Mouse (Mus musculus): ENCODE results near the gene Hba-x. TPM values are rescaled to one million over a fixed set of nuclear protein-coding genes. Genes with fewer than 3 reads are reported as not detected.
"Not testable (repeated sequence)": the region's sequence is repeated elsewhere in the genome, so short reads cannot be mapped to it uniquely, and the experiment has no call there.

Hba-x gene
- polyA plus RNA-seq, 1 experiment = 1.9 TPM

GRCm38 (mm10) chr11:32280646-32281045 lies 4.4 kb downstream of the Hba-x start:
- H3K4me1 ChIP-seq (replicated peaks; ENCODE audit: control insufficient read depth, insufficient read depth, low read length) = no peaks in the 10 kb centered on the region
- H3K4me3 ChIP-seq (ENCODE audit: control insufficient read depth, insufficient read depth, low read length) = no peak overlapping the region
- H3K27ac ChIP-seq (ENCODE audit: control insufficient read depth, insufficient read depth, low read length) = no peak overlapping the region
- TF ChIP-seq CTCF (IDR thresholded peaks at IDR 0.05; ENCODE audit: borderline replicate concordance, control insufficient read depth, extremely low read depth, insufficient read depth, low read length, poor library complexity) = no peak
- H3K36me3 ChIP-seq (ENCODE audit: control insufficient read depth, insufficient read depth, low read length) = no peaks in the 10 kb centered on the region
- WGBS = 75% methylated on average over 2 of the region's 2 CpGs
- no peaks in the 10 kb centered on the region for H3K27me3 ChIP-seq (ENCODE audit: control insufficient read depth, insufficient read depth, low read length)
- DNase-seq = no peak

- TF ChIP-seq CTCF (IDR thresholded peaks at IDR 0.05; ENCODE audit: borderline replicate concordance, control insufficient read depth, extremely low read depth, insufficient read depth, low read length, poor library complexity) (no peak), POLR2A (IDR thresholded peaks at IDR 0.05; ENCODE audit: control insufficient read depth, extremely low read depth, insufficient read depth, low read length, poor library complexity) (no peak)
- no peaks in the 10 kb centered on the region for H3K36me3 ChIP-seq (ENCODE audit: control insufficient read depth, insufficient read depth, low read length)
- no peaks in the 10 kb centered on the region for H3K4me1 ChIP-seq (replicated peaks; ENCODE audit: control insufficient read depth, insufficient read depth, low read length)
- 80% methylated on average over 1 of the region's 1 CpGs for WGBS
- H3K27me3 ChIP-seq (ENCODE audit: control insufficient read depth, insufficient read depth, low read length) = no peaks in the 10 kb centered on the region
- DNase-seq = no peak
- no peak overlapping the region for H3K4me3 ChIP-seq (ENCODE audit: control insufficient read depth, insufficient read depth, low read length)
- H3K27ac ChIP-seq (ENCODE audit: control insufficient read depth, insufficient read depth, low read length) = no peak overlapping the region
Observed at GRCm38 (mm10) chr11:32281416-32282144, 5.4 kb downstream of the Hba-x start.

GRCm38 (mm10) chr11:32283091-32283777 lies 7.0 kb downstream of the Hba-x start, which contains the start of gene Hba-a1:
TSS of gene Hba-a1 (plus strand) at chr11:32283511.
- 60% methylated on average over 1 of the region's 5 CpGs for WGBS
- not testable (repeated sequence) for H3K4me3 ChIP-seq (ENCODE audit: control insufficient read depth, insufficient read depth, low read length); H3K36me3 ChIP-seq (ENCODE audit: control insufficient read depth, insufficient read depth, low read length); H3K27me3 ChIP-seq (ENCODE audit: control insufficient read depth, insufficient read depth, low read length); H3K27ac ChIP-seq (ENCODE audit: control insufficient read depth, insufficient read depth, low read length); DNase-seq; H3K4me1 ChIP-seq (replicated peaks; ENCODE audit: control insufficient read depth, insufficient read depth, low read length)

- not testable (repeated sequence) for H3K27me3 ChIP-seq (ENCODE audit: control insufficient read depth, insufficient read depth, low read length); H3K4me1 ChIP-seq (replicated peaks; ENCODE audit: control insufficient read depth, insufficient read depth, low read length); H3K36me3 ChIP-seq (ENCODE audit: control insufficient read depth, insufficient read depth, low read length); DNase-seq; H3K27ac ChIP-seq (ENCODE audit: control insufficient read depth, insufficient read depth, low read length); H3K4me3 ChIP-seq (ENCODE audit: control insufficient read depth, insufficient read depth, low read length)
- 47% methylated on average over 2 of the region's 2 CpGs for WGBS
Observed at GRCm38 (mm10) chr11:32284582-32284981, 8.4 kb downstream of the Hba-x start.

- H3K4me1 ChIP-seq (replicated peaks; ENCODE audit: control insufficient read depth, insufficient read depth, low read length) = no peaks in the 10 kb centered on the region
- 88% methylated on average over 7 of the region's 7 CpGs for WGBS
- no peaks in the 10 kb centered on the region for H3K27me3 ChIP-seq (ENCODE audit: control insufficient read depth, insufficient read depth, low read length)
- no peaks in the 10 kb centered on the region for H3K36me3 ChIP-seq (ENCODE audit: control insufficient read depth, insufficient read depth, low read length)
- TF ChIP-seq POLR2A (IDR thresholded peaks at IDR 0.05; ENCODE audit: control insufficient read depth, extremely low read depth, insufficient read depth, low read length, poor library complexity) (no peak), CTCF (IDR thresholded peaks at IDR 0.05; ENCODE audit: borderline replicate concordance, control insufficient read depth, extremely low read depth, insufficient read depth, low read length, poor library complexity) (no peak)
- no peak for DNase-seq
- no peak overlapping the region for H3K27ac ChIP-seq (ENCODE audit: control insufficient read depth, insufficient read depth, low read length)
- no peak overlapping the region for H3K4me3 ChIP-seq (ENCODE audit: control insufficient read depth, insufficient read depth, low read length)
Observed at GRCm38 (mm10) chr11:32285031-32285775, 9.0 kb downstream of the Hba-x start.

GRCm38 (mm10) chr11:32285887-32286286 lies 9.7 kb downstream of the Hba-x start:
- not testable (repeated sequence) for H3K36me3 ChIP-seq (ENCODE audit: control insufficient read depth, insufficient read depth, low read length); H3K27ac ChIP-seq (ENCODE audit: control insufficient read depth, insufficient read depth, low read length); DNase-seq; H3K4me1 ChIP-seq (replicated peaks; ENCODE audit: control insufficient read depth, insufficient read depth, low read length); H3K4me3 ChIP-seq (ENCODE audit: control insufficient read depth, insufficient read depth, low read length); H3K27me3 ChIP-seq (ENCODE audit: control insufficient read depth, insufficient read depth, low read length)
